Mouse (Mus musculus): ENCODE data around the gene Cry1. TPM values are rescaled to one million over a fixed set of nuclear protein-coding genes. Genes with fewer than 3 reads are reported as not detected.

Gene Cry1
- total and polyA plus RNA-seq, 3 experiments, result 2.2 to 12.9 (median 8.5) TPM

- Histone ChIP-seq H3K4me3 (no peak overlapping the region), H3K79me2 (replicated peaks; ENCODE audit: control insufficient read depth, insufficient read depth, low read length) (no peaks in the 10 kb centered on the region), H3K4me1 (ENCODE audit: control insufficient read depth, insufficient read depth, low read length) (no peaks in the 10 kb centered on the region), H3K27me3 (ENCODE audit: control insufficient read depth, insufficient read depth, low read length) (no peaks in the 10 kb centered on the region), H3K36me3 (ENCODE audit: control insufficient read depth, insufficient read depth, low read length) (no peaks in the 10 kb centered on the region), H3K9ac (ENCODE audit: low read depth, low read length) (no peak overlapping the region), H3K27ac (no peak overlapping the region)
- TF ChIP-seq EP300 (IDR thresholded peaks at IDR 0.05; ENCODE audit: insufficient read depth, low read depth, low read length) (no peak), CTCF (IDR thresholded peaks at IDR 0.05) (no peak), POLR2A (IDR thresholded peaks at IDR 0.05; ENCODE audit: insufficient read depth, low read depth, low read length) (no peak)
- intact Hi-C loops (cut with DNase I), result no loop called here
- WGBS, result 84% methylated on average over 3 of the region's 3 CpGs
- no peak for DNase-seq
Measured at GRCm38 (mm10) chr10:85210125-85210524, 25.3 kb upstream of the Cry1 start.

- DNase-seq, result no peak
- intact Hi-C loops (cut with DNase I), result no loop called here
- no peaks in the 10 kb centered on the region for H3K4me1 ChIP-seq (ENCODE audit: control insufficient read depth, insufficient read depth, low read length)
Measured at GRCm38 (mm10) chr10:85209119-85209605, 24.3 kb upstream of the Cry1 start.

GRCm38 (mm10) chr10:85205316-85205715 lies 20.5 kb upstream of the Cry1 start:
- TF ChIP-seq CTCF (IDR thresholded peaks at IDR 0.05), result no peak
- no peak for TF ChIP-seq EP300 (IDR thresholded peaks at IDR 0.05; ENCODE audit: insufficient read depth, low read depth, low read length)
- TF ChIP-seq POLR2A (IDR thresholded peaks at IDR 0.05; ENCODE audit: insufficient read depth, low read depth, low read length), result no peak
- Histone ChIP-seq H3K4me1 (ENCODE audit: control insufficient read depth, insufficient read depth, low read length) (no peaks in the 10 kb centered on the region), H3K27me3 (ENCODE audit: control insufficient read depth, insufficient read depth, low read length) (no peaks in the 10 kb centered on the region), H3K79me2 (replicated peaks; ENCODE audit: control insufficient read depth, insufficient read depth, low read length) (no peaks in the 10 kb centered on the region), H3K36me3 (ENCODE audit: control insufficient read depth, insufficient read depth, low read length) (no peaks in the 10 kb centered on the region), H3K27ac (no peak overlapping the region), H3K9ac (ENCODE audit: low read depth, low read length) (no peak overlapping the region), H3K4me3 (no peak overlapping the region)
- 51% methylated on average over 2 of the region's 2 CpGs for WGBS
- intact Hi-C loops (cut with DNase I), result no loop called here
- no peak for DNase-seq

More at GRCm38 (mm10) chr10:85209119-85209605, 24.3 kb upstream of the Cry1 start:
- Histone ChIP-seq H3K27me3 (ENCODE audit: control insufficient read depth, insufficient read depth, low read length) (no peaks in the 10 kb centered on the region), H3K27ac (no peak overlapping the region), H3K36me3 (ENCODE audit: control insufficient read depth, insufficient read depth, low read length) (no peaks in the 10 kb centered on the region), H3K79me2 (replicated peaks; ENCODE audit: control insufficient read depth, insufficient read depth, low read length) (no peaks in the 10 kb centered on the region), H3K9ac (ENCODE audit: low read depth, low read length) (no peak overlapping the region), H3K4me3 (no peak overlapping the region)
- no peak for TF ChIP-seq POLR2A (IDR thresholded peaks at IDR 0.05; ENCODE audit: insufficient read depth, low read depth, low read length)
- TF ChIP-seq CTCF (IDR thresholded peaks at IDR 0.05), result no peak
- TF ChIP-seq EP300 (IDR thresholded peaks at IDR 0.05; ENCODE audit: insufficient read depth, low read depth, low read length), result no peak

GRCm38 (mm10) chr10:85204255-85204855 lies 19.5 kb upstream of the Cry1 start:
- intact Hi-C loops (cut with DNase I), result no loop called here
- H3K27ac ChIP-seq, result no peak overlapping the region
- no peaks in the 10 kb centered on the region for H3K36me3 ChIP-seq (ENCODE audit: control insufficient read depth, insufficient read depth, low read length)
- H3K4me3 ChIP-seq, result no peak overlapping the region
- no peak for DNase-seq
- no peaks in the 10 kb centered on the region for H3K79me2 ChIP-seq (replicated peaks; ENCODE audit: control insufficient read depth, insufficient read depth, low read length)
- WGBS, result 65% methylated on average over 7 of the region's 7 CpGs
- H3K27me3 ChIP-seq (ENCODE audit: control insufficient read depth, insufficient read depth, low read length), result no peaks in the 10 kb centered on the region
- no peak overlapping the region for H3K9ac ChIP-seq (ENCODE audit: low read depth, low read length)
- H3K4me1 ChIP-seq (ENCODE audit: control insufficient read depth, insufficient read depth, low read length), result no peaks in the 10 kb centered on the region
- TF ChIP-seq EP300 (IDR thresholded peaks at IDR 0.05; ENCODE audit: insufficient read depth, low read depth, low read length) (no peak), CTCF (IDR thresholded peaks at IDR 0.05) (no peak), POLR2A (IDR thresholded peaks at IDR 0.05; ENCODE audit: insufficient read depth, low read depth, low read length) (no peak)

DNA sequence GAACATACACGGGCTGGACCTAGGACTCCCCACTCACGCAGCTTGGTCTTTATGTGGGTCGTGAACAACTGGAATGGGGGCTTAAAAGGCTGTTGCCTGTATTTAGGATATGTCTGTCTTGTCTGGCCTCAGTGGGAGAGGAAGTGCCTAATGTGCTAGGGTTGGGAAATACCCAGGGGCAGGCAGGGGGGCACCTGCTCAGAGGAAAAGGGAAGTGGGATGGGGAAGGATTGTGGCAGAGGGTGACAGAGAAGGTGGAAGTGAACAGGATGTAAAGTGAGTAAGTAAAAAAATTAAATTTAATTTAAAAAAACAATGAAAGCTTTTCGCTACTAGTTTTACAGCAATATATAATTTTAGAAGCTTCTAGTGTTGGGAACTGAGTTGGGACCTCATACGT lies 9.7 kb upstream of the Cry1 start:
- TF ChIP-seq EP300 (IDR thresholded peaks at IDR 0.05; ENCODE audit: insufficient read depth, low read depth, low read length), result no peak
- TF ChIP-seq CTCF (IDR thresholded peaks at IDR 0.05), result no peak
- no peak for TF ChIP-seq POLR2A (IDR thresholded peaks at IDR 0.05; ENCODE audit: insufficient read depth, low read depth, low read length)
- Histone ChIP-seq H3K9ac (ENCODE audit: low read depth, low read length) (no peak overlapping the region), H3K36me3 (ENCODE audit: control insufficient read depth, insufficient read depth, low read length) (no peaks in the 10 kb centered on the region), H3K27ac (no peak overlapping the region), H3K27me3 (ENCODE audit: control insufficient read depth, insufficient read depth, low read length) (no peaks in the 10 kb centered on the region), H3K4me1 (ENCODE audit: control insufficient read depth, insufficient read depth, low read length) (no peaks in the 10 kb centered on the region), H3K4me3 (no peak overlapping the region), H3K79me2 (replicated peaks; ENCODE audit: control insufficient read depth, insufficient read depth, low read length) (no peaks in the 10 kb centered on the region)
- intact Hi-C loops (cut with DNase I), result no loop called here
- no peak for DNase-seq
- 61% methylated on average over 5 of the region's 5 CpGs for WGBS

GRCm38 (mm10) chr10:85193321-85193720 lies 8.5 kb upstream of the Cry1 start:
- no peak for DNase-seq
- WGBS, result 68% methylated on average over 3 of the region's 3 CpGs
- no peak overlapping the region for H3K4me3 ChIP-seq
- H3K27me3 ChIP-seq (ENCODE audit: control insufficient read depth, insufficient read depth, low read length), result no peaks in the 10 kb centered on the region
- intact Hi-C loops (cut with DNase I), result no loop called here
- no peaks in the 10 kb centered on the region for H3K79me2 ChIP-seq (replicated peaks; ENCODE audit: control insufficient read depth, insufficient read depth, low read length)
- H3K4me1 ChIP-seq (ENCODE audit: control insufficient read depth, insufficient read depth, low read length), result no peaks in the 10 kb centered on the region
- no peaks in the 10 kb centered on the region for H3K36me3 ChIP-seq (ENCODE audit: control insufficient read depth, insufficient read depth, low read length)
- TF ChIP-seq EP300 (IDR thresholded peaks at IDR 0.05; ENCODE audit: insufficient read depth, low read depth, low read length) (no peak), POLR2A (IDR thresholded peaks at IDR 0.05; ENCODE audit: insufficient read depth, low read depth, low read length) (no peak), CTCF (IDR thresholded peaks at IDR 0.05) (no peak)
- H3K9ac ChIP-seq (ENCODE audit: low read depth, low read length), result no peak overlapping the region
- no peak overlapping the region for H3K27ac ChIP-seq

Data from heart, adult 2 months (tissue).